Mouse (Mus musculus): Measurements from ENCODE around the gene Lmx1b. TPM values are rescaled to one million over a fixed set of nuclear protein-coding genes. Genes with fewer than 3 reads are reported as not detected.

The Lmx1b gene
- polyA plus RNA-seq, 1 experiment from 2014 or later: 1.7 TPM

DNA sequence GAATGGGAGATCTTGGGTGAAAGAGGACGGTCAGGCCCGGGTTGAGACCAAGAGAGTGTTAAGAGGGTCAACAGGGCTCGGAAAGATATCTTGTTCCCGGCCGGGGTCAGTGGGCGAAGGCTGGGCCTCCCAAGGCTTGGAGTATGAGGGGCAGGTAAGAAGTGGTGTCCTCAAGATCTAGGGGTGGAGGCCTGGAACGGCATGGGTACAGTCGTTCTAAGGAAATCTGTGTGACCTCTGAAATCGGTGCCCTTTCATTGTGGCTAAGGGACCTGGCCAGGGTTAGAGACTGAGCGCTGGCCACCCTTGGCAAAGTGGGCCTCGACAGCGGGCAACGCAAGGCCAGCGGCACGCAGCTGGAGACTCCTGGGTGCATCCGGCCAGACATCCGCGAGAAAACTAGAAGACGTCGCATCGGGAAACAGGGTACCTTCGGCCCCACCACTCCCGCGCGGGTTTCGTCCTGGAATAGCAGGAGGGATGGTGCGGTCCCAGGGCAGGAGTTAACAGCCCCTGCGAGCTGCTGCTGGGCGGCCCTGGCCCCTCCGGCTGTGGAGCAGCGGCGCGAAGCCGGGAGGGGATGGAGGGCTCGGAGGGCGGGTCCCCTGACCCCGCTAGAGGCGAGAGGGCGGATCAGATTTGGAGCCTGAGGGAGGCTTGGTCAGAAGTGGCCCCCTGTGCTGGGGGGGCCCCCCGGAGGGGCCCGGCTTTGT lies 1.7 kb upstream of the Lmx1b start:
- H3K27me3 ChIP-seq (replicated peaks): peaks cover 95% of the 10 kb centered on the region
- H3K4me2 ChIP-seq: peak overlapping the region; percentile 46; the same call in 1 of the 2 replicates
- H3K36me3 ChIP-seq (replicated peaks): no peaks in the 10 kb centered on the region
- under 1% methylated on average over 41 of the region's 41 CpGs for WGBS
- no peak for ATAC-seq (replicated peaks)
- H3K9me3 ChIP-seq: no peaks in the 10 kb centered on the region
- H3K4me1 ChIP-seq: peaks cover 21% of the 10 kb centered on the region
- H3K4me3 ChIP-seq: peak overlapping the region; percentile 29; the same call in 1 of the 2 replicates
- 0 out of 2 replicates have a peak overlapping the region, but pooled peaks have one; percentile 18 for H3K27ac ChIP-seq
- H3K9ac ChIP-seq: no peak overlapping the region

DNA sequence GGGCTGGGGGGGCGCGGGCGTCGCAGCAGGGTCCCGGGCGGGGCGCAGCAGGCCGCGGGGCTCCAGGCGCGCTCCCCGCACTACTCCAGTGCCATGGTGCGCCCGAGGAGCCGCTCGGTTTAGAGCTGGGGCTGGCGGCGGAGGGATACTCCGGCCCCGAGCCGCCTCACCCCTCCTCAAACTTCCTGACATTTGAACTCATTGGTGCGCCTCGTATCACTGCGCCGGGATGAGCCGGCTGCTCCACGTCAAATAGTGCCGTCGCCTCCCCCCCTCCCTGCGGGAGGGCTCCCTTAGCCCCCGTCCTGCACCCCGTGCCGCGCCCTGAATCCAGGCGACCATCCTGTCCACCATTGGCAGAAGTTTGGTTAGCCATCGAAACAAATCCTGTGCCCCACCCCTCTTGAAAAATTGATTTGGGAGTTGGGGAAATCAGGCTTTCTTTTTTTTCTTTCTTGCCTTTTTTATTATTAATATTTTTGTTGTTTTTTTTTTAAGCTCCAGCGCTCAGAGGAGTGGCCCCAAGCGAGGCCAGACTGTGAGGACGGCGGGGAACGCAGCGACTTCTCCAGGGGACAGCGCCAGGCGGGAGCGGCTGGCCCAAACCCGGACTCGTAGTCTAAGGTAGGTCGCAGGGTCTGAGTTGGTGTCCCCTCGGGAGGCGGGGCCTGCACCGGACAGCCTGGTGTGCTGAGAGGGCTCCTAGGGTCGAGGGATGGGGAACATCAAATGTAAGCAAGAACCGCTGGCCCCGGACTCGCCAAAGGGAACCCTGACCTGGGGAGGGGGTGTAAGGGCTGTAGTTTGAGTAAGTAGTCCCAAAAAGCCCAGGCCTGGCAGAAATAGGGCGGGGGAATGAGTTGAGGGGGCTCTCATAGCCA lies 907 bp upstream of the Lmx1b start:
- Histone ChIP-seq H3K4me1 (peaks cover 21% of the 10 kb centered on the region), H3K27me3 (replicated peaks) (peaks cover 87% of the 10 kb centered on the region), H3K27ac (0 out of 2 replicates have a peak overlapping the region, but pooled peaks have one; percentile 18), H3K36me3 (replicated peaks) (no peaks in the 10 kb centered on the region), H3K9ac (no peak overlapping the region), H3K9me3 (no peaks in the 10 kb centered on the region), H3K4me2 (peak overlapping the region; percentile 46), H3K4me3 (peak overlapping the region; percentile 29)
- under 1% methylated on average over 44 of the region's 56 CpGs for WGBS
- ATAC-seq (replicated peaks): no peak

DNA sequence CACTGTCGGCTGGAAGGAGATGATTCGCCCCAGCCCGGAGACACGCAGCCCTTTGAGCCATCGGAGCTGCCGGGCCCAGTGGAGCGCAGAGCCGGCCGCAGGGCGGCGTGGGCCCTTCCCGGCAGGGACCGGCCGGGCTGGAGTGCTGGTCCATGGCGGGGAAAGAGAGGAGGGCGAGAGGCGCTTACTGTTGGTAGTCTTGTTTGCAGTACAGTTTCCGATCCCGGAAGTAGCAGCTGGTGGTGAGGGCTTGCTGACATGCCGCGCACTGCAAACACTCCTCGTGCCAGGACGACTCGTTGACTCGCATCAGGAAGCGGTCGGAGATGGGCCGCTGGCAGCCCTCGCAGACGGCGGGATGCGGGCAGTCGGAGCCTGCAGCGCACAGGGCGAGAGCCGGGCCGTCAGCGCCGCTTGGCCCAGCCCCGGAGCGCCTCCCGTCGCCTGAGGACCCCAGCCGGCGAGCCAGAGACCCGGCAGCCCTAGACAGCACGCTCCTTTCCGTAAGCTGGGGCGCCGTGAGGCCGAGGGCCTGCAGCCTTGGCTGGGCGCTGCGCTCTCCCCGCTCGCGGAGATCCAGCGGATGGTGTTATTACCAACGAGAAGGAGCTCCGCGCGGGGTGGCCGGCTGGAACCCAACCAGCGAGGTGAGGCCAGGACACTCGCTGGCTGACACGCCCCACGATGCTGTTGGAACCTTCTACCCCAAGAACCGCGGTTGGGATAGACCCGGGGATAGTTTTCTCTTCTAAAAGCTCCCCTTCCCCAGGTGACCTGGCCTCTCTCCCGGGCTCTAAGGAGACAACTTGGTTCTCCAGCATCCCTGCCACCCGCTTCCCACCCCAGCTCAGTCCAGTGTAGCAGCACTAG lies 775 bp downstream of the Lmx1b start:
- no peaks in the 10 kb centered on the region for H3K36me3 ChIP-seq (replicated peaks)
- no peak overlapping the region for H3K9ac ChIP-seq
- peak overlapping the region; percentile 30 for H3K4me2 ChIP-seq
- under 1% methylated on average over 70 of the region's 71 CpGs for WGBS
- H3K27ac ChIP-seq: no peak overlapping the region
- no peaks in the 10 kb centered on the region for H3K9me3 ChIP-seq
- peaks cover 86% of the 10 kb centered on the region for H3K27me3 ChIP-seq (replicated peaks)
- peaks cover 21% of the 10 kb centered on the region for H3K4me1 ChIP-seq
- ATAC-seq (replicated peaks): no peak
- peak overlapping the region; percentile 29 for H3K4me3 ChIP-seq

DNA sequence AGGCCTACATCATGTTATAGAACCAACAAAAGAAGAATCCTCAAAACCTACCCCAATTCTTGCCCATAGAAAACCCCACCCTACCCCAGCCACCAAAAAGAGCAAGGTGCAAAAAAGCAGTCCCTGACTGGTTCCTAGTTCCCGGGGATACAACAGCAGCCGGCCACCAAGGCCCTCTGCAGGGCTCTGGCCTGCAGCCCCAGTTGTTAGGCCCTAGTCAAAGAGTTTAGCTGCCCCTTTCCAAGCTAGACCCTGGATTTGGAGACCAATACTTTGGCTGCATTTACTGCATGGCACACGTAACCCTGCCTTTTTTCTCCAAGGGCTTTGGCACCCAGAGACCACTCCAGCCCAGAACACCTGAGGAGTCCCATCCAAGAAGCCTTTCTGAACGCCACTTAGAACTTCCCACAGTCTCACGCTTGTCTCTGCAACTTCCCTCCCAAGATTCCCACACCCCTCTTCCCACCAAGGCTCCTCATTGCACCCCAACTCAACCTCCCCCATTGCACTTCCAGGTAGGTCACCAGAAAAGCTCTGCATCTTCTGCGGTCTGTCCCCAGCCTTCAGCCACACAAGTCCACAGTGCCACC lies 2.1 kb downstream of the Lmx1b start:
- Histone ChIP-seq H3K36me3 (replicated peaks) (no peaks in the 10 kb centered on the region), H3K9me3 (no peaks in the 10 kb centered on the region), H3K4me2 (no peak overlapping the region), H3K4me3 (peak overlapping the region; percentile 29; the same call in 1 of the 2 replicates), H3K9ac (no peak overlapping the region), H3K4me1 (peaks cover 21% of the 10 kb centered on the region), H3K27me3 (replicated peaks) (peaks cover 86% of the 10 kb centered on the region), H3K27ac (no peak overlapping the region)
- WGBS: 29% methylated on average over 6 of the region's 6 CpGs
- no peak for ATAC-seq (replicated peaks)

DNA sequence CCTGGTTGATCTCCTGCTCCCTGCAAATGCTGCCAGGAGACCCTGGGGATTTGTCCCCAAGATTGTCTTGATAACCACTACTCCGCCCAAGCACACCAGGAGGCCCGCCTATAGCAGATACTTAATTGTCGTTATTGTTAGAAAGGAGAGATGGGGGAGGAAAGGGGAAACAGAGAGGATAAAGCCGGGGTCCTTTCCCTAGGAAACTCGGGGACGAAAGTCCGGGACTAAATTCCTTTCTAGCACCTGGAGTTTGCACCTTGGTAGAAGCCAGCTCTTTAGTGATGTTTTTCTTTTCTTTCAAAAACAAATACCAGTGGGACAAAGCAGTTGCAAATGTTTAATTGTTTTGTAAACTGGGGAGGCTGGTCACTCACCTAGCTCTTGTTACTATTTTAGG lies 3.0 kb downstream of the Lmx1b start:
- no peak overlapping the region for H3K4me3 ChIP-seq
- peaks cover 87% of the 10 kb centered on the region for H3K27me3 ChIP-seq (replicated peaks)
- peaks cover 21% of the 10 kb centered on the region for H3K4me1 ChIP-seq
- no peak for ATAC-seq (replicated peaks)
- H3K9ac ChIP-seq: no peak overlapping the region
- H3K27ac ChIP-seq: no peak overlapping the region
- H3K9me3 ChIP-seq: no peaks in the 10 kb centered on the region
- WGBS: 4% methylated on average over 7 of the region's 7 CpGs
- no peak overlapping the region for H3K4me2 ChIP-seq
- no peaks in the 10 kb centered on the region for H3K36me3 ChIP-seq (replicated peaks)

DNA sequence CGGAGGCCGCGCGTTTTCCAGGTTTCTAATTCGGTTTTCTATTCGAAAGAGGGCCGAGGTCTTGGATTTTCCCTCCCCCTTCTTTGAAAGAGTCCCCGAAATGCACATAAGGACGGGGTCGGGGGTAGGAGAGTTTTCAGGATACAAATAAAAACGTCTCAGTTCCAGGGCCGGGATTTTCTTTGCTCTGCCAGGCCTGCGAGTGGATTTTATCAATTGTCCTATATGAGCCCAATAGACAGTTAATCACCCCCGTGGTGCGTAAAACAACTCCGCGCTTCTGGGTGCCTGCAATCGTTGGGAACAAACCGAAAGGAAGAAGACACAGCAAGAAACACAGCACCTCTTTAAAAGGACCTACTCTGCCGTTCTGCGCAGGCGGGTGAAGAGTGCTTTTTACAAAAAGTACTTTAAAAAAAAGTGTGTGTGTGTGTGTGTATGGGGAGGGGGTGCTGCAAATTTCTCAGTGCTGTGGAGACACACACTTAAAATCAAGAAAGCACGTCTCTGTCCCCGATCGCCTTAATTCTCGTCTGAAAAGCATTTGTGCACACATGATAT lies 3.6 kb downstream of the Lmx1b start:
- no peak overlapping the region for H3K9ac ChIP-seq
- peaks cover 88% of the 10 kb centered on the region for H3K27me3 ChIP-seq (replicated peaks)
- no peak for ATAC-seq (replicated peaks)
- H3K27ac ChIP-seq: no peak overlapping the region
- H3K36me3 ChIP-seq (replicated peaks): no peaks in the 10 kb centered on the region
- WGBS: under 1% methylated on average over 26 of the region's 26 CpGs
- H3K4me2 ChIP-seq: no peak overlapping the region
- no peaks in the 10 kb centered on the region for H3K9me3 ChIP-seq
- H3K4me1 ChIP-seq: peaks cover 19% of the 10 kb centered on the region
- H3K4me3 ChIP-seq: no peak overlapping the region

DNA sequence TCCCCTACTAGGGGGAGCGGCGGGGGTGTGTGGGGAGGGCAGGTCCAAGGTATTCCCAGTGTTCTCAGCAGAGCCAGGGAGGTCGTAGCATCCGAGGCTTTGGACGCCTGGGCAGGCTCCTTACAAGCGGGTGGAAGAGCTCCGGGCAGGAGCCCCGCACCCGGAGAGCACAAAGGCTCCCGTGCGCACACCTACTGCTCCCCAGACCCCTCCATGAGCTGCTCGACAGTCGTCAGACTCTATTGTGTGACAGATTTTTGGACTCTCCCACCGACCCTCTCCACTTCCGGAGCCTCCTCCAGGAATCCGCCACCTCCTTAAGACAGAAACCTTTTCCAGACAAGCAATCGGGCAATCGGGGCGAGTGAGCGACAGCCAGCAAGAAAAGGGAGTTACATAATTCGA lies 4.2 kb downstream of the Lmx1b start:
- H3K27me3 ChIP-seq (replicated peaks): peaks cover 88% of the 10 kb centered on the region
- no peak overlapping the region for H3K9ac ChIP-seq
- H3K4me2 ChIP-seq: peak overlapping the region; percentile 11
- H3K4me1 ChIP-seq: peaks cover 24% of the 10 kb centered on the region
- under 1% methylated on average over 21 of the region's 21 CpGs for WGBS
- H3K27ac ChIP-seq: no peak overlapping the region
- no peak for ATAC-seq (replicated peaks)
- no peak overlapping the region for H3K4me3 ChIP-seq
- no peaks in the 10 kb centered on the region for H3K9me3 ChIP-seq
- H3K36me3 ChIP-seq (replicated peaks): no peaks in the 10 kb centered on the region

DNA sequence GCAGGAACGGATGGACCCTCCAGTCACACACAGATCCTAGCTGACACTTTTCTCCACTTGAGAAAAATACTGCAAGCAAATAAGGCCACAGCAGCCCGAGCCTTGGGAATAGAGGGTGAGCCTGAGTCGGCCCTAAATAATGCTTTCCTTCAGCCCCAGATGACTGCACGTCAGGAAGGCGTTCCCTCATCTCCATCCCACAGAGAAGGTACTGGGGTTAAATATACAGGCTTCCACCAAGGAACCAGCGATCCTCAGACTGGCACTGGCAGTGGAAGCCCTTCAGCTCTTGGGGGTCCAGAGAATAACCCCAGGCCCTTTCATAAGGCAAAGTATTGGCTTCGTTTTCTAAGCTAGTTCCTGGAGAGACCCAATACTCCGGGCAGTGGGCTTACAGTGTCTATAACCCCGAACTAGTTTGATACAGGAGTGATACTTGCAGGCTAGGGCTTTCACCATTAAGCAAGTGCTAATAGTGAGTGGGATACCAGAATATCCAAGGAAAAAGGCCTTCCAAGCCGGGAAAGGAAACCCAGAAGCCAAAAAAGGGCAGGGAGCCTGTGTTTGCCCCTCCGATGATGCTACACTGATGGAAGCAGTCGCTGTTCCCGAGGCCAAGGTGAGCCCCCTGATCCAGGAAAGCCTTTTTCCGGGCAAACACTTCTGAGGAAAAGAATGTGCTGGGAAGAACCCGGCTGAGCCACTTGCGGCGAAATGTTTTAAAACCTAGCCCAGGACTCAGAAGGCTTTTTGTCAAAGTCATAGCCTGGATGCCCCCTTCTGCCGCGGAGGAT lies 4.8 kb downstream of the Lmx1b start:
- H3K36me3 ChIP-seq (replicated peaks): no peaks in the 10 kb centered on the region
- H3K9ac ChIP-seq: no peak overlapping the region
- 9% methylated on average over 19 of the region's 19 CpGs for WGBS
- H3K4me2 ChIP-seq: peak overlapping the region; percentile 11
- H3K4me3 ChIP-seq: no peak overlapping the region
- no peak overlapping the region for H3K27ac ChIP-seq
- peaks cover 24% of the 10 kb centered on the region for H3K4me1 ChIP-seq
- peaks cover 87% of the 10 kb centered on the region for H3K27me3 ChIP-seq (replicated peaks)
- ATAC-seq (replicated peaks): no peak
- H3K9me3 ChIP-seq: no peaks in the 10 kb centered on the region

DNA sequence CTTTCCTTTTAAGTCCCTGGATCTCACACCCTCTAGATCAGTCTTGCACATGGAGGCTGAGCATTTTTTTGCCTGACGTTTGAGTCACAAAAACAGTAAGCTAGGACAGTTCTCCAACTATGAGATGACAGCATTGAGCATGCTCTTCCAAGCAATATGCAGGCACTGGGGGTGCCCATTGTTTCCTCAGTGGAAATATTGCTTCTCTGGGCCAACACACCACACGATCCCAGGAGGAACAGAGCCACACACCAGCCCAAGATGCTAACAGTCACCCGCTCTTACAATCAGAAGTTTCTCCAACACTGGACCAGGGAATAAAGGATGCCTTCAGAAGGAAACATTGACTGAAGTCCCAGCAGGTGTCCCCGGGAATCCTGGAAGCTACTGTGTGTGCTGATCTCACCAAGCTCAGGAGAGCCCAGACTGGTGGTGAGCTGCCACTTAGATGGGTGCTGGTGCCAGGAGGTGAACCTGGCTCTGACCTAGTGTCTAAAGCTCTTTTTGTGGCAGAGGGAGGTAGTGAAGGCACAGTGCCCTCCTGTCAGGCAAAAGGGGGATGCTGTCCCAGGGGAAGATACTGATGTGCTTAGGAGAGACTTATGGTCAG lies 5.7 kb downstream of the Lmx1b start:
- no peak overlapping the region for H3K27ac ChIP-seq
- no peak overlapping the region for H3K4me3 ChIP-seq
- H3K9ac ChIP-seq: no peak overlapping the region
- peaks cover 27% of the 10 kb centered on the region for H3K4me1 ChIP-seq
- H3K36me3 ChIP-seq (replicated peaks): no peaks in the 10 kb centered on the region
- H3K4me2 ChIP-seq: no peak overlapping the region
- peaks cover 86% of the 10 kb centered on the region for H3K27me3 ChIP-seq (replicated peaks)
- H3K9me3 ChIP-seq: no peaks in the 10 kb centered on the region
- 22% methylated on average over 4 of the region's 4 CpGs for WGBS
- no peak for ATAC-seq (replicated peaks)

DNA sequence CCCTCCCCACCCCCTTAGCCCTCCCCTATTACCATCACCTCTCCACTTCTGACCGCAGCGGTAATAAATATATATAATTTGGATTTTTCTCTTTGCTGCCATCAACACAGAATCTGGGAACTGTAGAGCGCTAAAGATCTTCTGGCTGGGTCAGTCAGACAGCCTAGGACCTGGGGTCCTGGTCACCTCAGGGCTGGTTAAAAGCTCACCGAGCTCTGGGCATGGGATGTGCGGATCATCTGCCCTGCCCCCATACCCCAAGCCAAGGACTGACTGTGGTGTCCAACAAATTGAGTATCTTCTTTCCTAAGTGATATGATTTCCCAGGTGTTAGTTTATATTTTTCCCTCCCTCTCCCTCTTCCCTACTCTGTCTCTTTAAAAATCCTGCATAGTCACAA lies 6.4 kb downstream of the Lmx1b start:
- H3K27ac ChIP-seq: no peak overlapping the region
- peaks cover 86% of the 10 kb centered on the region for H3K27me3 ChIP-seq (replicated peaks)
- H3K9me3 ChIP-seq: no peaks in the 10 kb centered on the region
- H3K36me3 ChIP-seq (replicated peaks): no peaks in the 10 kb centered on the region
- H3K9ac ChIP-seq: no peak overlapping the region
- H3K4me2 ChIP-seq: no peak overlapping the region
- WGBS: 23% methylated on average over 5 of the region's 5 CpGs
- H3K4me3 ChIP-seq: no peak overlapping the region
- no peak for ATAC-seq (replicated peaks)
- peaks cover 21% of the 10 kb centered on the region for H3K4me1 ChIP-seq

Data from midbrain, embryonic 15.5 days (tissue).